Mouse (Mus musculus): ENCODE measurements around the gene Nelfcd. TPM values are rescaled to one million over a fixed set of nuclear protein-coding genes. Genes with fewer than 3 reads are reported as not detected.

The Nelfcd gene
- 50.0 TPM for total RNA-seq (2023)

DNA sequence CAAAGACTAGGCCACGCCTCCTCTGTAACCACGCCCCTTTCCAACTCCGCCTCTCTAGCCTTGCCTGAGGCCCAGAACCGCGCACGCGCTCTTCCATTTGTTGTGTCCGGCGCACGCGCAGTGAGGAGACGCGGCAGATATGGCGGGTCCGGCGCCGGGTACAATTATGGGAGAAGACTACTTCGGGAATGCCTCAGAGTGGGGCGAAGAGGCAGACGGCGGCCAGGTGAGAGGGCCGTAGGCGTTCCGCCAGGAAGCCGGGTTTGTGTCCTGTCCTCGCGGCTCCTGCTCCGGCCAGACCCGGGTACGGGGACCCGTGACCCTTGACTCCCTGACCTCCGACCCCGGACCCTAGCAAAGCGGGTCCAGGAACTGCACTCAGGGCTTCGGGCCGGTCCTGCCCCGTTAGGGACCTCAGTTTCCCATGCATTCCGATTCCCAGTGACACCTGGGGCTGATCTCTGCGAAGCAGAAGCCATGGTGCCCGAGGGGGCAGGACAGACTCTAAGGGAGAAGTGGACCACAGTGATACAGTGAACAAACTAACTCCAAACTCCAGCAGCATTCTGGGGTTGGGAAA, at the start of gene Nelfcd:
Gene Nelfcd, plus strand, starts transcription at position 74 of the 580 bp plus-strand sequence.

DNA sequence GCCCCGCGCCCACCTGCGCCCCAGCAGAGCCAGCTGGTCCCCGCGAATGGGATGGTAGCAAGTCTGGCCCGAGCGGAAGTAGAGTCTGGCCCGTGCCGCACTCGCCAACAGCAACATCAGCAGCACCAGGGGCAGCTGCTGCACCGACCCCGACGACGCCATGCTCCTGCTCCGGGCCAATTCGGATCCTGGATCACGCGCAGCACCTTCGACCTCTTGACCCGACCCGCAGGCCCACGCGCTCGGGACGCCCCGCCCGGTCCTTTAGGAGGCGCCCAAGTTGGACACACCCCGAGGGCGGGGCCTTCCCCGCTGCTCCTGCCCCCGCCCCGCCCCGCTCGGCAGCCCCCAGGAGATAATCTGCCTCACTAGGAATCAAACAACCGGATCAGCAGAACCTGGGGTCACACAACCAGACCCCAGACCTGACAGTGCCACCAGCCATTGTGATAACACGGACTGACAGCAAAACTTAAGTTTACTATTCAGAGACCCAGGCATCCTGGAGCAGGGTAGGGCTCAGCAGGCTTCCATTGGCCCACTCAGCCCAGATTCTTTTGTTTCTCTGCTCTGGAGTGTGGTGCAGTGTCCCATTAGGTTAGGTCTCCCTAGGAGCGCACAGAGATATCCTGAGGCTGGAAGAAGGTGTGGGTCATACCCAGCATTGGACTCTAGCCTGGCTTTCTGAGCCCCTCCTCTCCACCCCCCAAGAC, 23.3 kb downstream of the Nelfcd start, which contains the start of gene Ctsz:
Gene Ctsz, minus strand, starts transcription at position 303 of the 713 bp plus-strand sequence.

DNA sequence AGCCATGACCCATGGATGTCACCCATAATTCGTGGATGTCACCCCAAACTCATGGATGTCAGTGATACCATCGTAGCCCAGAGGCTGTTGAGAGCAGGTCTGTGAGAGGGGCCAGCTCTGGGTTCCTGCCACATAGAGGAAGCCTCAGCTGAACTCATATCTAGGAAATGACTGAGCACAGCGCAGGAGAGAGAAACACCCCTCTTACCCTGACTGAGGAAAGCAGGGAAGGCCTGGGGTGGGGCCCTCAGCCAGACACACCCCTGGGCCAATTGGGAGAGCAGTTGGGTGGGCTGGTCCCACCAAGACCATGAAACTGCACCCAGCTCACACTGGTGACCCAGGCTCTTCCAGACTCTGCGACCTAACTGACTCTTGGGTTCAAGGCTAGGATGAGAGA, 34.7 kb downstream of the Nelfcd start, which contains the start of gene Tubb1:
Gene Tubb1, plus strand, starts transcription at position 343 of the 400 bp plus-strand sequence.

GRCm38 (mm10) chr2:174463789-174464523, 48.4 kb downstream of the Nelfcd start, which contains the start of gene Atp5e:
TSS of gene Atp5e (minus strand) at chr2:174464105.

DNA sequence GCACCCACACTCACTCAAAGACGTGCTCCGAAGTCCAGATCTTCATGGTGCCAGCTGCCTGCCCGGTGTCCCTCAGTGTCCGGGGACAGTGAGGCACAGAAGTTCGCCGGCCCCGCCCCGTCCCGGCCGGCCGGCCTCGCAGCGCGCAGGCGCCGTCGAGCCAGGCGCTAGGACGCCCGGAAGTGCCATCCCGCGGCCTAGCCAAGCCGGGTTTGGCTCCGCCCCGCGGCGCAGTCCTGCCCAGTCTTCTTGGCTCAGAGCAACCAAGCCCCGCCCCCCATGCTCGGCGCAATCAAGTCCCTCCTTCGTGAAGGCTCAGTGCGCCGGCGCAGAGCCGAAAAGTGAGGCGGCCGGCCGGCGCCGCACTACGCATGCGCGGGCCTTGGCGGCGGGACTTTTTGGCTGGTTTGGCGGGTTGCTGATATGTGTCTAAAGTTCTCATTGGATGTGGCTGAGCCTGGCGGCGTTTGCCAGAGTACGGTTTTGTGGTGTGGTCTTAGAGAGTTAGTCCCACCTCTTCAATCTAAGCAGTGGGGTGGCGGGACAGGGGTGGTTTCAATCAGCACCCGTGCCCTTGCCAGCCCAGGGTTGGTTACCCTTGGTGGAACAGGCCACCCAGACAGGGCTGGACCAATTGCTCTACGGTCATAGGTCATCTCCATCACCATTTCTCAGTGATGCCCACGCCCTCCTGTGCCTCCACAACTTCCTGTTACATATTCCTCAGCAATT, 57.4 kb downstream of the Nelfcd start, which contains the start of gene Prelid3b:
Gene Prelid3b, minus strand, starts transcription at position 264 of the 732 bp plus-strand sequence.

Other genes with a start within 250 kb of the Nelfcd start
- gene Gnas, start 131.5 kb upstream of the Nelfcd start, total RNA-seq (2023): 431 TPM
- not detected for gene Gm20721, start 69.1 kb upstream of the Nelfcd start, total RNA-seq (2023)
- 46.5 TPM for gene Ctsz, start 23.2 kb downstream of the Nelfcd start, total RNA-seq (2023)
- gene Tubb1, start 34.9 kb downstream of the Nelfcd start, total RNA-seq (2023): 0.37 TPM
- gene Atp5e, start 48.3 kb downstream of the Nelfcd start, total RNA-seq (2023): 221 TPM
- 39.7 TPM for gene Prelid3b, start 57.3 kb downstream of the Nelfcd start, total RNA-seq (2023)
- 37.2 TPM for gene Zfp831, start 227.7 kb downstream of the Nelfcd start, total RNA-seq (2023)

All from CD8-positive naive resting alpha-beta T cell, adult 57 days (primary cell).